ENCODE assay signal across 24 mouse cellular contexts in the genomic region with DNA sequence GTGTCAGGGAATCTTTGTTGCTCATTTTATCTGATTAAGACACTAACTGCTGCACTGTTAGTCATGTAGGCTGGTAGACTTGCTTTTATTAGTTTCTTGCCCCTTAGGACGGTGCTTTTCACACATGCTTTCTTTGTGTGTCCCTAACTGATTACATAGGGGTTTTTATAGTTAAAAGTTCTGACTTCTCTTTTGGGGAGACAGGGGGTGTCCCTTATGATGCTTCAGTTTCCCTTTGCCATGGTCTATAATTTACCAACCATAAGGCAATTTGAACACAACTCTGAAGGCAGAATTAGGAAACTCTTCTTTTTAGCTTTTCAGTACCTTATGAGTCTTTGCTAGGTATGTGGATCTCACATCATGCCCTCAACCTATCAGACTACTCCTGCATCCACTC.
A peak's percentile ranks its signal among the peaks of the same experiment; 100 is the strongest.
DNase-seq lines count a peak whose midpoint lies in the region; ATAC-seq and TF ChIP-seq lines count a peak whose summit lies in the region.
"Had no signal": no experiment of that assay in that cellular context is flagged by ENCODE, and none has a peak within 500 bp of the region (broad histone marks: within the 10 kb centered on the region; RNA-seq: fewer than 3 reads in every experiment).

No protein-coding gene starts in this region.

- no peaks in the 10 kb centered on the region for H3K9me3 ChIP-seq in hindbrain, postnatal 0 days (ENCODE audit: low read length)
- H3K9me3 ChIP-seq: embryonic facial prominence, embryonic 13.5 days; embryonic facial prominence, embryonic 15.5 days; forebrain, embryonic 10.5 days; forebrain, embryonic 12.5 days had no signal

- no peak for TF ChIP-seq POLR2A in spleen, adult 2 months (IDR thresholded peaks at IDR 0.05; ENCODE audit: low read depth, low read length)

- DNase-seq in spleen, adult 2 months (ENCODE audit: low read depth in 1 of 2, low spot score in 2 of 2) = no peak
- DNase-seq in spleen, adult 12 weeks (ENCODE audit: low spot score) = no peak
- peak; percentile 56 for DNase-seq in splenic B cell, adult 2 months (ENCODE audit: low read depth, low spot score)
- no peak for DNase-seq in cerebellum, adult 11 months
- no peak for DNase-seq in hindbrain, postnatal 0 days (ENCODE audit: low spot score)
- DNase-seq: adrenal gland, adult 8-10 months; adrenal gland, postnatal 14 days; adrenal gland, postnatal 36 days; cerebellum, adult 18-20 months; cerebellum, adult 8-10 months; cerebellum, adult 9-11 months; cerebellum, postnatal 14 days; cerebellum, postnatal 36 days; embryo, embryonic 11 days had no signal

- H3K4me1 ChIP-seq in spleen, adult 2 months (ENCODE audit: control insufficient read depth, insufficient read depth, insufficient read length) = peaks cover 8% of the 10 kb centered on the region; the same call in 1 of the 2 replicates
- no peaks in the 10 kb centered on the region for H3K4me1 ChIP-seq in hindbrain, postnatal 0 days (ENCODE audit: insufficient read depth, low read length)
- H3K4me1 ChIP-seq: embryonic facial prominence, embryonic 13.5 days; embryonic facial prominence, embryonic 15.5 days had no signal

- 42% methylated on average over 1 of the region's 1 CpGs for WGBS in spleen, adult 2 months
- WGBS in hindbrain, postnatal 0 days = 88% methylated on average over 1 of the region's 1 CpGs

- no peak overlapping the region for H3K9ac ChIP-seq in hindbrain, postnatal 0 days (replicated peaks; ENCODE audit: low read length)
- H3K9ac ChIP-seq: embryonic facial prominence, embryonic 13.5 days; embryonic facial prominence, embryonic 15.5 days; forebrain, embryonic 12.5 days had no signal

- no peaks in the 10 kb centered on the region for H3K27me3 ChIP-seq in spleen, adult 2 months (ENCODE audit: control insufficient read depth, insufficient read depth, low read length)
- no peaks in the 10 kb centered on the region for H3K27me3 ChIP-seq in splenic B cell, adult 2 months (ENCODE audit: control insufficient read depth, insufficient read depth, low read length, poor library complexity, severe bottlenecking)
- H3K27me3 ChIP-seq in hindbrain, postnatal 0 days (ENCODE audit: insufficient read depth, low read length) = no peaks in the 10 kb centered on the region
- H3K27me3 ChIP-seq: embryonic facial prominence, embryonic 13.5 days; embryonic facial prominence, embryonic 15.5 days; forebrain, embryonic 12.5 days had no signal

- H3K4me3 ChIP-seq in spleen, adult 2 months (ENCODE audit: extremely low read depth, insufficient read depth, insufficient read length) = no peak overlapping the region
- no peak overlapping the region for H3K4me3 ChIP-seq in hindbrain, postnatal 0 days (ENCODE audit: low read length)
- H3K4me3 ChIP-seq: embryonic facial prominence, embryonic 13.5 days; embryonic facial prominence, embryonic 15.5 days; erythroblast, embryonic 14.5 days; forebrain, embryonic 10.5 days; forebrain, embryonic 12.5 days had no signal

- no peak overlapping the region for H3K4me2 ChIP-seq in hindbrain, postnatal 0 days (ENCODE audit: low read depth, low read length)
- H3K4me2 ChIP-seq: embryonic facial prominence, embryonic 13.5 days; embryonic facial prominence, embryonic 15.5 days; forebrain, embryonic 12.5 days had no signal

- TF ChIP-seq CTCF in spleen, adult 2 months (IDR thresholded peaks at IDR 0.05; ENCODE audit: extremely low read depth, insufficient read depth, insufficient read length, insufficient replicate concordance) = no peak
- TF ChIP-seq CTCF in hindbrain, postnatal 0 days (IDR thresholded peaks at IDR 0.05; ENCODE audit: low read depth) = no peak

- no peaks in the 10 kb centered on the region for H3K36me3 ChIP-seq in spleen, adult 2 months (ENCODE audit: control insufficient read depth, insufficient read depth, low read length)
- no peaks in the 10 kb centered on the region for H3K36me3 ChIP-seq in splenic B cell, adult 2 months (ENCODE audit: control insufficient read depth, insufficient read depth, low read length, poor library complexity, severe bottlenecking)
- no peaks in the 10 kb centered on the region for H3K36me3 ChIP-seq in hindbrain, postnatal 0 days (ENCODE audit: insufficient read depth, low read length)
- H3K36me3 ChIP-seq: embryonic facial prominence, embryonic 13.5 days; embryonic facial prominence, embryonic 15.5 days; forebrain, embryonic 10.5 days; forebrain, embryonic 12.5 days had no signal

- 0 out of 2 replicates have a peak, but pooled peaks have one; percentile 24 for ATAC-seq in monocyte, adult 5-6 weeks (replicated peaks; ENCODE audit: insufficient number of reproducible peaks, low FRiP score, low TSS enrichment, poor library complexity, severe bottlenecking)
- no peak for ATAC-seq in hindbrain, postnatal 0 days
- ATAC-seq: activated CD4-positive, CD25-positive, alpha-beta regulatory T cell, adult 4 months; forebrain, embryonic 14.5 days; forebrain, embryonic 16.5 days; Patski had no signal

- peak overlapping the region; percentile 9; the same call in 1 of the 2 replicates for H3K27ac ChIP-seq in spleen, adult 2 months (ENCODE audit: insufficient read depth, low read length)
- H3K27ac ChIP-seq in hindbrain, postnatal 0 days = no peak overlapping the region
- H3K27ac ChIP-seq: embryonic facial prominence, embryonic 13.5 days; embryonic facial prominence, embryonic 15.5 days; forebrain, embryonic 10.5 days; forebrain, embryonic 12.5 days had no signal
